Mouse (Mus musculus) testis, adult 2 months (tissue): ENCODE data around the gene Ripor3.

Experiments
- CTCF ChIP-seq: fragments of 200-500 bp; IDR thresholded peaks from 2 replicates; pipeline ENCODE4 v1.5.1; 2012; ENCODE audit warnings: low read depth, mild to moderate bottlenecking, inconsistent platforms, low read length, moderate library complexity; ENCODE audit not compliant: control insufficient read depth, insufficient read depth, insufficient replicate concordance
- POLR2A ChIP-seq: fragments of 200-500 bp; IDR thresholded peaks from 2 replicates; pipeline ENCODE4 v1.6.1; 2012; ENCODE audit warnings: low read depth, mild to moderate bottlenecking, inconsistent platforms, low read length, moderate library complexity; ENCODE audit not compliant: control insufficient read depth

GRCm38 (mm10) chr2:167939632-167940399 is 70.6 kb downstream of the Ripor3 start:
- TF ChIP-seq POLR2A = no peak
- TF ChIP-seq CTCF = no peak
